Mouse (Mus musculus) right cerebral cortex, postnatal 36 days (tissue): Measurements from ENCODE around the gene Cd4.

Source experiments
- DNase-seq, 2 experiments: peaks; one replicate each; pipeline ENCODE4 v3.0.0; 2022; ENCODE audit warnings: low spot score in 2 of 2, mixed read lengths in 1 of 2

Cd4 gene

GRCm38 (mm10) chr6:124887986-124888385 lies at the start of gene Cd4:
Cd4 (minus strand) TSS chr6:124888221.
- DNase-seq, result no peak

GRCm38 (mm10) chr6:124937493-124937892 lies 49.5 kb upstream of the Cd4 start:
- DNase-seq, result no peak

GRCm38 (mm10) chr6:124936681-124937080 lies 48.7 kb upstream of the Cd4 start:
- DNase-seq, result no peak

- DNase-seq, result no peak
Observed at GRCm38 (mm10) chr6:124934670-124935069, 46.6 kb upstream of the Cd4 start.

- DNase-seq, result no peak
Observed at GRCm38 (mm10) chr6:124933127-124933526, 45.1 kb upstream of the Cd4 start.

- no peak for DNase-seq
Observed at GRCm38 (mm10) chr6:124932314-124932695, 44.3 kb upstream of the Cd4 start.

- peak; percentile 47 to 58 for DNase-seq
Observed at GRCm38 (mm10) chr6:124931525-124932313, 43.7 kb upstream of the Cd4 start.

GRCm38 (mm10) chr6:124930754-124931524 lies 42.9 kb upstream of the Cd4 start, which contains the start of gene Mlf2:
Mlf2 (plus strand) TSS chr6:124931386.
- peak; percentile 98 for DNase-seq

- DNase-seq, result no peak
Observed at GRCm38 (mm10) chr6:124930231-124930630, 42.2 kb upstream of the Cd4 start.

GRCm38 (mm10) chr6:124925941-124926340 lies 37.9 kb upstream of the Cd4 start:
- no peak for DNase-seq

- no peak for DNase-seq
Observed at GRCm38 (mm10) chr6:124925173-124925793, 37.3 kb upstream of the Cd4 start.

- DNase-seq, result no peak
Observed at GRCm38 (mm10) chr6:124921539-124921938, 33.5 kb upstream of the Cd4 start.

GRCm38 (mm10) chr6:124920318-124921085 lies 32.5 kb upstream of the Cd4 start:
- DNase-seq, result no peak

- DNase-seq, result peak; percentile 89 to 93
Observed at GRCm38 (mm10) chr6:124919695-124920317, 31.8 kb upstream of the Cd4 start, which contains the start of gene Ptms. Ptms (minus strand) TSS chr6:124920103.

- no peak for DNase-seq
Observed at GRCm38 (mm10) chr6:124918890-124919627, 31.0 kb upstream of the Cd4 start.

- DNase-seq, result no peak
Observed at GRCm38 (mm10) chr6:124918331-124918690, 30.3 kb upstream of the Cd4 start.

GRCm38 (mm10) chr6:124917518-124918330 lies 29.7 kb upstream of the Cd4 start:
- DNase-seq, result peak; percentile 90 to 94

GRCm38 (mm10) chr6:124916695-124917517 lies 28.9 kb upstream of the Cd4 start:
- peak; percentile 74 to 80 for DNase-seq
